Mouse (Mus musculus): Measurements from ENCODE around the gene Dync2li1. TPM values are rescaled to one million over a fixed set of nuclear protein-coding genes. Genes with fewer than 3 reads are reported as not detected.

The Dync2li1 gene
- polyA plus RNA-seq (2014; fragmentation: Illumina TruSeq; extraction: RNeasy Lipid Tissue Mini Kit (QIAGEN cat#74804); ENCODE audit: low read depth, low replicate concordance): 54.2 TPM

DNA sequence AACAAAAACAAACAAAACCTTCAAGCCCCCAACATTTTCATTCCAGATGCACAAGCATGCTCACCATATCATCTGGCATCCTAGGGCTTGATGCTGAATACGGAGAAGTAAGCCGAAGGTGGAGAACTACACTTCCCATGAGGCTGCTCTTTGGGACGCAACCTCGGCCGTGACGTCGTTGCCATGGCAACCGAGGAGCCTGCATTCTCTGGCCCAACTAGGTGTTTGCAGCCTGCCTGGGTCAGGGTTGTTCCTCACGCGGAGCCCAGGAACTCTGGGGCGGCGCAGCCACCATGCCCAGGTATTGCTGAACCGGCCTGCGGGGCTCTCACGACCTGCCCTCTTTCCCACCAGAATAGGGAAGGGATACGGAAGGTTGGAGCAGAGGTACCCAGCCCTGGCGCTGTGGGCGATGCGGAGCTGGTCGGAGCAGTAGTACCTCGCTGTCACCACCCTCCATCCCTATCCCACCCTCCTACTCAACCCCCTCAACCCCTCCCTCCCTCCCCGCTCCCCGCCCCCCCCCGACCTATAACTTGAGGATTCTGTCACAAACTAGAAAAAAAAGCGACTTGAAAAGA is at the start of gene Dync2li1:
Dync2li1 (plus strand) TSS at position 221 of the 581 bp plus-strand sequence.

DNA sequence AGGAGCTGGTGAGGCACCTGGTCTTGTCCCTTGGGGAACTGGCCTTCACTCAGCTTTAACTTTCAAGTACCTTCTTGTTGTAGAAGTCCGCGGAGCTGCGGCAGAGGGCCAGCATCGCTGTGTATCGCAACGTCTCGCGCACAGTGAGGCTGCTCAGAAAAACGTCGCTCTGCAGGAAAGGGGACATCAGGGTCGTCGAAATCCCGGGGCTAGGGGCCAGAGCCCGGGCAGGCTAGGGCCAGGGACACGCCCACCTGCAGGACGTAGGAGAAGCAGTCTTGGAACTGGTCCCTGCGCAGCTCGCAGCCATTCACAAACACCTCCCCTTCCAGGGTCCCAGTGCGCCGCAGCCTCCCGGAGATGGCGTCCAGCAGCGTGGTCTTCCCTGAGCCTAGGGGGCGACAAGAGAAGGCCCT is 49.7 kb downstream of the Dync2li1 start, which contains the start of gene Abcg8:
Abcg8 (plus strand) TSS at position 352 of the 416 bp plus-strand sequence.

DNA sequence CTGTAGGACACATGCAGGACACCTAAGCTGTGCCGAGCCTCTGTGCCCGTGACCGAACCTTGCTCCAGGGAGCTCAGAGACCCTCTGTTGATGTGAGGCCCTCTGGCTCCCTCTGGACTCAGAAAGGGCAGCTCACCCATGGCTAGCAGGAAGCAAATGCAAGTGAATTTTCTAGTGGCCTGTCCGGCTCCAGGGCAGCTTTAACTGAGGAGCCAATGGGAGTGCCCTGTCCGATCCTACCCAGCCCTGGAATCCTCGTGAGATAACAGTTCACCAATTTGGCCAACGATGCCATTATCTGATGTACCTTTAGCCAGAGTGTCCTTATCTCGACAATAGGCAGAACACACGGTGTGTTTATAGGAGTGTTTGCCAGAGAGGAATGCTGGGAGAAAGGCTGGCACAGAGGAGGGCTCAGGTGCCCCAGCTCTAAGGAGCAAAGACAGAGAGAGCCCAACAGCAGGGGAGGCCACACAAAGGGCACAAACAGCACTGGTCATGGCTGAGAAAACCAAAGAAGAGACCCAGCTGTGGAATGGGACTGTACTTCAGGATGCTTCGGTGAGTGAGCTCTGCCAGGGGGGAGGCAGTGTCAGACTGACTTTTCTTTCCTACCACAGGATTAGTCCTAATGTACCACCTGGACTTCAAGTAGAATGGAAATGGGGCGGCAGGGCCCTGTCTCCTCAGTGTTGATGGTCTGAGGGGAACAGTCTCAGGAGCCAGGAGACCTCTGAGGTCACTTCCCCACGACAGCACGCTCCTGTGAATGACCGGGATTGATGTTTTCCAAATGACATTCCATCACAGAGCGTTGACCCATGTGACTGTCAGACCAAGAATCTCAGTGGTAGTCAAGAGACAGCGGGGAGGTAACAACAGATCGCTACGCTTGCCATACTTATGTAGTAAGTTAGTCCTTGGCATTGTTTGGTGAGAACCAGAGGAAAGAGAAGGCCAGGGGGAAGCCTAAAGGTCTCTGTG is 56.7 kb downstream of the Dync2li1 start, which contains the start of gene Abcg5:
Abcg5 (minus strand) TSS at position 278 of the 984 bp plus-strand sequence.

Other genes with a start within 250 kb of the Dync2li1 start
- 8.2 TPM for gene Thada, start 160.3 kb upstream of the Dync2li1 start, polyA plus RNA-seq (2014; fragmentation: Illumina TruSeq; extraction: RNeasy Lipid Tissue Mini Kit (QIAGEN cat#74804); ENCODE audit: low read depth, low replicate concordance)
- gene Plekhh2, start 114.6 kb upstream of the Dync2li1 start, polyA plus RNA-seq (2014; fragmentation: Illumina TruSeq; extraction: RNeasy Lipid Tissue Mini Kit (QIAGEN cat#74804); ENCODE audit: low read depth, low replicate concordance): 3.5 TPM
- gene Abcg8, start 49.8 kb downstream of the Dync2li1 start, polyA plus RNA-seq (2014; fragmentation: Illumina TruSeq; extraction: RNeasy Lipid Tissue Mini Kit (QIAGEN cat#74804); ENCODE audit: low read depth, low replicate concordance): not detected
- gene Abcg5, start 56.5 kb downstream of the Dync2li1 start, polyA plus RNA-seq (2014; fragmentation: Illumina TruSeq; extraction: RNeasy Lipid Tissue Mini Kit (QIAGEN cat#74804); ENCODE audit: low read depth, low replicate concordance): not detected
- gene Lrpprc, start 164.3 kb downstream of the Dync2li1 start, polyA plus RNA-seq (2014; fragmentation: Illumina TruSeq; extraction: RNeasy Lipid Tissue Mini Kit (QIAGEN cat#74804); ENCODE audit: low read depth, low replicate concordance): 81.4 TPM

Measured in kidney, adult 10 weeks (tissue).